Mouse (Mus musculus) heart, postnatal 0 days (tissue): ENCODE measurements around the gene Atmin.

ENCODE experiments used
- CTCF ChIP-seq: IDR thresholded peaks from 2 replicates; pipeline ENCODE4 v1.5.1; 2016; ENCODE audit warnings: antibody characterized with exemption, control low read depth, low read depth
- EP300 ChIP-seq: IDR thresholded peaks from 2 replicates; pipeline ENCODE4 v1.6.1; 2016; ENCODE audit warnings: antibody characterized with exemption, low read depth

DNA sequence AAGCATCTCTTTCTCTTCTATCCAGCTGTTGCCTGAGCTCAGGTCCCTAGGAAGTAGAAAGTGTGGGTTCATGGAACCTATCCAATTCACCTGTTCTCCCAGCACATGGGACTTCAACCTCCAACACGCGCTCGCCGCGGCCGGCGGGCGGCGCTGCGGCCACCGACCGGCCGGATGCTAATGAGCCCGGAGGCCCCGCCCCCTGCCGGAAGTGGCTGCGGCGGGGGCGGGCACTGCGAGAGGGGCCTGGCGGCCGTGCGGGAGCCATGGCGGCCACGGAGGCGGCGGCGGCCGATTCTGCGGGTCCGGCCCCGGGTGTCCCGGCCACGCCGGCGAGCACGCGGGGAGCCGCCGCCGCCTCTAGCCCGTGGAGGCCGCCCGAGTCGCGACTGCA, at the start of gene Atmin:
- TF ChIP-seq EP300 (no peak), CTCF (peak; percentile 58)
